Mouse (Mus musculus): ENCODE results near the gene Rpp25l. TPM values are rescaled to one million over a fixed set of nuclear protein-coding genes. Genes with fewer than 3 reads are reported as not detected.

Rpp25l gene
- polyA plus RNA-seq, 1 experiment: 42.8 TPM

DNA sequence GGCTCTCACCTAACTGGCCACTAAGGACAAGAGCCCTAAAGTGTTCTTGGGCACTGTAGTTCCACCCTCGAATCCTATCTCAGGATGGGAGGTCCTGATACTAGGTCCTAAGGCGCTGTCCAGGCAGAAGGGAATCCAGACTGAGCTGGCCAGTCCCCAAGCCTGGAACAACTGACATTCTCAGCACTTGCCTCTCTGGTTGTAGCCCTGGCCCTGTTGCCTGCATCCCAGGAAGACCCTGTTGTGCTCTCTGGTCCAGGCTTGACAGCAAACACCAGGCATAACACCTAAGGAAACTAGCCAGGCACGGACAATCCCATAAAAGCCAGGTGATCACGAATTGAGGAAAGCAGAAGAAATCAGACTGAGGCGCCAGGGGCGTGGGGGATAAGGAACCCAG lies 30.5 kb downstream of the Rpp25l start:
- no peak for DNase-seq
- Histone ChIP-seq H3K4me1 (ENCODE audit: control insufficient read depth, insufficient read depth, low read length) (no peaks in the 10 kb centered on the region), H3K4me3 (replicated peaks; ENCODE audit: extremely low read depth, low read depth, low read length) (no peak overlapping the region)
- no peak for TF ChIP-seq CTCF (IDR thresholded peaks at IDR 0.05; ENCODE audit: insufficient read depth, low read length)
- no peak for TF ChIP-seq POLR2A (IDR thresholded peaks at IDR 0.05; ENCODE audit: borderline replicate concordance, extremely low read depth, low read depth, low read length)
- 47% methylated on average over 6 of the region's 6 CpGs for WGBS

DNA sequence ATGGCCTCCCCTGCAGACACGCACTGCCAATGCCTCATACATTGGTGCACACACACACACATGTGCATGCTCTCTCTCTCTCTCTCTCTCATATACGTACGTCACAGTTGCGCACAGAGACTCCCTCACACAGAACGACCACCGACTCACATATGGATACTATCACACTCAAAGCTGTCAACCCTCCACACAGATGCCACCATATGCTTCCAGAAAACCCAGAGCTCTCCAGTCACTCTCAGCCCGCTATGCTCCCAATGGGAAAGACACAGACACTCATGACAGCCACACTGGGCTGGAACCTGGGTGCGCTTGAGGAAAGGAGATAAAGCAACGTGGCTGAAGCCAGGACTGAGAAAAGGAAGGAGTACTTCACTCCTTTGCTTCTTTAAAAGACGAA lies 31.4 kb downstream of the Rpp25l start:
- WGBS: 75% methylated on average over 10 of the region's 10 CpGs
- H3K4me1 ChIP-seq (ENCODE audit: control insufficient read depth, insufficient read depth, low read length): no peaks in the 10 kb centered on the region
- H3K4me3 ChIP-seq (replicated peaks; ENCODE audit: extremely low read depth, low read depth, low read length): no peak overlapping the region
- DNase-seq: no peak
- TF ChIP-seq POLR2A (IDR thresholded peaks at IDR 0.05; ENCODE audit: borderline replicate concordance, extremely low read depth, low read depth, low read length) (no peak), CTCF (IDR thresholded peaks at IDR 0.05; ENCODE audit: insufficient read depth, low read length) (no peak)

DNA sequence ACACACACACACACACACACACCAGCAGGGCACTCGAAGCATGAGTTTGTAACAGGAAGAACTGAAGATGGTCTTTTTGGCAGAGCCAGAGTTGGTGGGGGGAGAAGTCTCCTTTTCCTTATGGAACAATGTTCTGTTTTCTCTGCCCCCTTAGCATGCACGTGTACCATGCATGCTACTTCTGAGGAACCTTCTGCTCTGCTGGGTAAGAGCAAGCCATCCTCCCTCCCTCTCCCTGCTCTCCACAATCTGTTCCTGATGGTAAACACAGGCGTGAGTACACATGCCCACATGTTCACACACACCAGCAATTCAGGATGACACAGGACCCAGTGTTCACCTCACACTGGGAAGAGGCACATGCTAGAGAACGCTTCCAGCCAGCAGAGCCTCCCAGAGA lies 32.2 kb downstream of the Rpp25l start:
- no peak overlapping the region for H3K4me3 ChIP-seq (replicated peaks; ENCODE audit: extremely low read depth, low read depth, low read length)
- WGBS: 58% methylated on average over 4 of the region's 4 CpGs
- TF ChIP-seq POLR2A (IDR thresholded peaks at IDR 0.05; ENCODE audit: borderline replicate concordance, extremely low read depth, low read depth, low read length) (no peak), CTCF (IDR thresholded peaks at IDR 0.05; ENCODE audit: insufficient read depth, low read length) (no peak)
- DNase-seq: no peak
- H3K4me1 ChIP-seq (ENCODE audit: control insufficient read depth, insufficient read depth, low read length): no peaks in the 10 kb centered on the region

DNA sequence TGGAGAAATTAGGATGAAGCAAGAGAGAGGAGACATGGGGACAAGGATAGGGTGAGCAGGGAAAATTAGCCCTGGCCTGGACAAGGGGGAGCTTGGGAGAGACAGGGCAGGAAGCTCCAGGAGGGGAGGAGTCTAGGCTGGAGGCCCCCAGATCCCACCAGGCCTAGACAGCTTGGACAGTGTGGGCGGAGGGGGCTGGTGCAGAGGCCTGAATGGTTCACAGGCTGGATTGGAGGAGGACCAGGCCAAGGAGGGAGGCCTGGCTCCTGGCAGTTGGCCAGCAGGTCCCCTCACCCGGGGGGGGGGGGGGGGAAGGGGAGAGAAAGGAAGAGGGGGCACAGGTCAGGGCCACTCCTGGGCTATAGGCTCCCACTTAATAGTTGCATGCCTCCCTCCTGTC lies 34.0 kb downstream of the Rpp25l start:
- TF ChIP-seq CTCF (IDR thresholded peaks at IDR 0.05; ENCODE audit: insufficient read depth, low read length): no peak
- no peak for TF ChIP-seq POLR2A (IDR thresholded peaks at IDR 0.05; ENCODE audit: borderline replicate concordance, extremely low read depth, low read depth, low read length)
- Histone ChIP-seq H3K4me3 (replicated peaks; ENCODE audit: extremely low read depth, low read depth, low read length) (no peak overlapping the region), H3K4me1 (ENCODE audit: control insufficient read depth, insufficient read depth, low read length) (no peaks in the 10 kb centered on the region)
- 44% methylated on average over 2 of the region's 2 CpGs for WGBS
- no peak for DNase-seq

DNA sequence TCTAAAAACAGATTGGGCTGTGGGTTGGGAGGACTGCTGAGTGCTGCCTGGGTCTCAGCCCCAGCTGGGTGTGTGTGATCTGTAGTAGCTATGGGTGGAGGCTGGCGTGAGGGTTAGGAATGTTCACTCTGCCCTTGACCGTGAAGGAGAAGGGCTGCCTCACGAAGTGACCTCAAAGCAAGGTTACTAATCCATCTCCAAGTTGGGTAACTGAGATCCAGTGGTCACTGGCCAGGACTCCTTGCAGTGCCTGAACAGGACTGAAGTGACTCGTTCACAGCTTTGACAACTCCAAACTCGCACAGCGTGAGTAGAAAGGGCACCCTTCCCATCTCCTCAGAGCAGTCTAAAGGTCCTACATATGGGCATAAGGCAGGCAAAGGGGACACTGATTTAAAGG lies 34.5 kb downstream of the Rpp25l start:
- no peak for DNase-seq
- WGBS: 64% methylated on average over 6 of the region's 6 CpGs
- Histone ChIP-seq H3K4me1 (ENCODE audit: control insufficient read depth, insufficient read depth, low read length) (no peaks in the 10 kb centered on the region), H3K4me3 (replicated peaks; ENCODE audit: extremely low read depth, low read depth, low read length) (no peak overlapping the region)
- no peak for TF ChIP-seq CTCF (IDR thresholded peaks at IDR 0.05; ENCODE audit: insufficient read depth, low read length)
- TF ChIP-seq POLR2A (IDR thresholded peaks at IDR 0.05; ENCODE audit: borderline replicate concordance, extremely low read depth, low read depth, low read length): no peak

DNA sequence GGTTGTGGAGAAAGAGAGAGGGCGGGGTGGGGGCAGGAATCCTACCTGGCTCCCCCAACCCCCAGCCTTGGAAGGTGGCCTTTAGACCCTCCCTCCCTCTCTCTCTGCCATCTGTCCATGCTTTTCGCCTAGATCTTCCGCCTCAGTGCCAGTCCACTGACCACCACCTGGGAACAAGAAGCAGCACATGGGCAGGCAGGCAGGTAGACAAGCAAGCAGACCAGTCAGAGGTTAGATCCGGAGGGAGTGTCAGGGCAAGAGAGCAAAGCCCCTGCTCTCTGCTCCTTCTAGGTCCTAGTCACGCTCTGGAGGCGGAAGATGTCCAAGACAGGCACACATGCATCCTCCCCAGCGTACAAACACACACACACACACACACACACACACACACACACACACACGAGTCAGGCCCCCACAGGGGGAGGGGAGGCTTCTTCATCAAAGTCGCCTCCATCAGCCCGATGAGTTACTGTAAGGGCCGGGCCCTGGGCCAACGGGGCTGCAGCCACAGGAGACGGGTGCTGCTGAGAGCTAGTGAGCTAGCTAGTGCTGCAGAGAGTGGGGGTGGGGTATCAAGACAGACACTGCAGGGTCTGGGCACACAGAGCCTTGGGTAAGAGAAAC lies 36.2 kb downstream of the Rpp25l start:
- TF ChIP-seq POLR2A (IDR thresholded peaks at IDR 0.05; ENCODE audit: borderline replicate concordance, extremely low read depth, low read depth, low read length) (no peak), CTCF (IDR thresholded peaks at IDR 0.05; ENCODE audit: insufficient read depth, low read length) (no peak)
- DNase-seq: no peak
- Histone ChIP-seq H3K4me3 (replicated peaks; ENCODE audit: extremely low read depth, low read depth, low read length) (no peak overlapping the region), H3K4me1 (ENCODE audit: control insufficient read depth, insufficient read depth, low read length) (no peaks in the 10 kb centered on the region)
- 54% methylated on average over 13 of the region's 13 CpGs for WGBS

DNA sequence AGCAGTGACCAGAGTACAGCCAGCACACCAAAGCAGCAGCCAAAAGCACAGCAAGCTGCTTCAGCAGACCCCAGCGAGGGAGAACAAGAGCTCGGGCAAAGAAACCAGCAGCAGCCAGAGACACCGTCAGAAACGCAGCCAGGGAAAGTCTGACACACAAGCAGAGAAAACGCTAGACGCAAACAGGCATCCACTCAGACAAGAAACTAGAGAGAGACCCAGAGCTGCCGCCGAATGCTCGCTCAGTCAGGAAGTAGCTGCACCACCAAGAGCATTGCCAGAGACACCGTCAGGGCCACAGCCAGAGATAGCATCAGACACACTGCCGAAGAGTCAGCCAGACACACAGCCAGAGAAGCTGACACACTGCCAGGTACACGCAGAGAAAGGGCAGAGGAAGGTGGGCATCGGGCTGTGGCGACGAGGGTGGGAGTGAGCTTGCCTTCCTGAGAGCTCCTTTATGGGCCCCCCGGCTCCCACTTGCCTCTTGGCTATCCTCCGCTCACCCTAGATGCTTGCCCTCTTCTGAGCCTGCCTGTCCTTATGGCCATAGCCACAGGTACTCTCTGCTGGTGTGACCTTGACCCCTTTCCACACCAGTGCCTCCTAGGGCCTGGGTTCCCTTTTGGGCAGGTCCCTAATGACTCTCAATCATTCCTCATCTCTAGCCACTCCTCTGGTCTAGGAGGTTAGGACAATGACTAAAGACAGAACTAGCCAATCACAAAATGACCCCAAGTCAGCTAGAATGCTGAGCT lies 36.9 kb downstream of the Rpp25l start:
- WGBS: 55% methylated on average over 17 of the region's 17 CpGs
- H3K4me1 ChIP-seq (ENCODE audit: control insufficient read depth, insufficient read depth, low read length): no peaks in the 10 kb centered on the region
- no peak overlapping the region for H3K4me3 ChIP-seq (replicated peaks; ENCODE audit: extremely low read depth, low read depth, low read length)
- DNase-seq: no peak
- TF ChIP-seq POLR2A (IDR thresholded peaks at IDR 0.05; ENCODE audit: borderline replicate concordance, extremely low read depth, low read depth, low read length) (no peak), CTCF (IDR thresholded peaks at IDR 0.05; ENCODE audit: insufficient read depth, low read length) (no peak)

DNA sequence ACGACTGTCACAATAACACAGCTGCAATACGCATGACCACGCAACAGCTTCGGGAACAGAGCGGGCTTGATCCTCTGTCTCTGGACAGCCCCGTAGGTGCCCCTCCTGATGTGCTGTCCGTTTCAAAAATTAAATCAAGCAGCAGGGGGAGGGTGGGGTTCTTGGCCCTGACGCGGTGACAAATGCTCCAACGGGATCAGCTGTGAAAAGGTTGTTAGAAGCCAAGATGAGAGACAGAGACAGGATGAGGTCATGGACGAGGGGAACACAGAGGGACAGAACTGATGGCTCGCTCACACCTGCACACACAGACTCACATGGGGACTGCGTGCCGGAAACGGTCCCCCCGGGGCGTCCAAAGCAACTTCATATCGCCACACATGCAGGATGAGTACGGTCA lies 40.1 kb downstream of the Rpp25l start:
- no peaks in the 10 kb centered on the region for H3K4me1 ChIP-seq (ENCODE audit: control insufficient read depth, insufficient read depth, low read length)
- 77% methylated on average over 19 of the region's 19 CpGs for WGBS
- no peak overlapping the region for H3K4me3 ChIP-seq (replicated peaks; ENCODE audit: extremely low read depth, low read depth, low read length)
- no peak for TF ChIP-seq CTCF (IDR thresholded peaks at IDR 0.05; ENCODE audit: insufficient read depth, low read length)
- no peak for TF ChIP-seq POLR2A (IDR thresholded peaks at IDR 0.05; ENCODE audit: borderline replicate concordance, extremely low read depth, low read depth, low read length)
- DNase-seq: no peak

DNA sequence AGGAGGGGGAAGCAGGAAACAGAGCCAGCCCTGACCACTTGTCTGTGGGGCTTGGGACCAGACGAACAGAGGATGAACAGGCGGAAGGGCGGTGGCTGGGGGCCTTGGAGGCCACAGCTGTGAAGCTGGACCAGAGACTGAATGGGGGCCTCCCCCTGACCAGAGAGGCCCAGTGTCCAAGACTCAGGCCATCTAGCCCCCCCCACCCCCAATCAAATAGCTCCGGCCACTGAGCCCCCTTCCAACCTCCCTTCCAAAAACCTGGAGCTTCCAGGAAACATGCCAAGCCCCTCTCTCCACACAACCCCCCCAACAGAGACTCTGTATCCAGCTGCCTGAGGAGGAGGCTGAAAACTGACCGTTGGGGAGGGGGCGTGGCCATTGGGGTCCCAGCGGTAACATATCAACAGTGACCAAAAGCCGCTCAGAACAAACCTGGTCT lies 40.8 kb downstream of the Rpp25l start:
- DNase-seq: no peak
- Histone ChIP-seq H3K4me1 (ENCODE audit: control insufficient read depth, insufficient read depth, low read length) (no peaks in the 10 kb centered on the region), H3K4me3 (replicated peaks; ENCODE audit: extremely low read depth, low read depth, low read length) (no peak overlapping the region)
- 45% methylated on average over 8 of the region's 8 CpGs for WGBS
- no peak for TF ChIP-seq POLR2A (IDR thresholded peaks at IDR 0.05; ENCODE audit: borderline replicate concordance, extremely low read depth, low read depth, low read length)
- TF ChIP-seq CTCF (IDR thresholded peaks at IDR 0.05; ENCODE audit: insufficient read depth, low read length): no peak

DNA sequence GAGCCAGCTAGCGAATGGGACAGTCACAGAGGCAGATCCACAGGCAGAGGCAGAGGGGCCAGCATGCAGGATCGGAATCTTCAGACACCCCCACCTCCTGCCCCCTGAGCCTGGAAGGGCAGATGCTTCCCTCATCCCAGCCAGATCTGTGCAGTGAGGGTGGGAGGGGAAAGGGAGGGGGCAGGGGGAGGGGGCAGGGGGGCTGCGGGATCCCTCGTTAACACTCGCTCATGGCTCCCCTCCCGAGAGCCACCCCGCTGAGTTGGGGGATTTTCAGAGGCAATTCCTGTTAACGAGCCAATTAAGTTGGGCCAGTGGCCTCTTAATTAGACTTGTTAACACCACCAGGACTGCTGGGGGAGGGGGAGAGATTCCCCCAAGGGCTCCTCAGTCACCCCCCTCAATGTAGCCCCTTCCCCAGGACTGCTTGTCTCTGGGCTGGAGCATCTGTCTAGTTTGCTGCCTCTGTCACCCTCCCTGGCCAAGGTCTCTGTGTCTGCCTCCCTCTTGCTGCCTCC lies 41.3 kb downstream of the Rpp25l start:
- no peak overlapping the region for H3K4me3 ChIP-seq (replicated peaks; ENCODE audit: extremely low read depth, low read depth, low read length)
- DNase-seq: no peak
- no peak for TF ChIP-seq POLR2A (IDR thresholded peaks at IDR 0.05; ENCODE audit: borderline replicate concordance, extremely low read depth, low read depth, low read length)
- TF ChIP-seq CTCF (IDR thresholded peaks at IDR 0.05; ENCODE audit: insufficient read depth, low read length): no peak
- no peaks in the 10 kb centered on the region for H3K4me1 ChIP-seq (ENCODE audit: control insufficient read depth, insufficient read depth, low read length)
- WGBS: 30% methylated on average over 8 of the region's 8 CpGs
